Mouse (Mus musculus): ENCODE measurements around the gene Ap3b1.

DNA sequence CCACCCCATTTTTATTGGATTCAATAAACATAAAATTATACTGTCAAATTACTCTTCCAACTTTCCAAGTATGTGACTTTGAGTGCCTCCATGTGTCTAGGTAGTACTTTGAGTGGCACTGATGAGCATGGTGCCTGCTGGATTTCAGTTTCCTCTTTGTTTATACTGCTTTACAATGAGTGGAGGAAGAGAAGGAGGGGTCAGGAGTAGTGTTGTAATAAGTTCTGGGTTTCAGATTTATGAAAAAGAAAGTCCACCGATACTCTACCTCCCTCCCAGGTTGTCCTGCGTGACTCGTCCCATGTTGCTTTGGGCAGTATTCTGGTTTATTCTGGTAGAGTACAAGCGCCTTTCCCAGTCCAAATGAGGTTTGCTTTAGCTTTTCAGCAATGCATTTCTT, 22.7 kb downstream of the Ap3b1 start:
- TF ChIP-seq CTCF (IDR thresholded peaks at IDR 0.05; ENCODE audit: low read depth, low read length) (no peak), POLR2A (IDR thresholded peaks at IDR 0.05; ENCODE audit: extremely low read depth, insufficient read depth, low read length) (no peak)

Data from liver, adult 2 months (tissue).